Mouse (Mus musculus) erythroid progenitor cell, adult 5-6 weeks (primary cell): ENCODE data around the gene Foxj3. TPM values are rescaled to one million over a fixed set of nuclear protein-coding genes. Genes with fewer than 3 reads are reported as not detected.

Experiments used
- ATAC-seq: replicated peaks from 2 replicates; pipeline ENCODE4 v1.8.0; 2016; ENCODE audit warnings: moderate number of reproducible peaks, mild to moderate bottlenecking, moderate TSS enrichment, inconsistent platforms; ENCODE audit not compliant: poor library complexity, low FRiP score, severe bottlenecking
- total RNA-seq, 2 experiments: library from RNA; stranded (forward) in 1 of 2; stranded (reverse) in 1 of 2; fragments of 150-400 nt in 1 of 2; fragments of 186-747, 209-891 nt in 1 of 2; gene quantifications; 2 replicates each; pipeline versions ENCODE4 v1.2.3 to v1.2.4; 2015 to 2017; ENCODE audit warnings: low replicate concordance in 2 of 2

Gene Foxj3
- total RNA-seq, 2 experiments from 2014 or later, result 10.1 to 17.2 TPM

DNA sequence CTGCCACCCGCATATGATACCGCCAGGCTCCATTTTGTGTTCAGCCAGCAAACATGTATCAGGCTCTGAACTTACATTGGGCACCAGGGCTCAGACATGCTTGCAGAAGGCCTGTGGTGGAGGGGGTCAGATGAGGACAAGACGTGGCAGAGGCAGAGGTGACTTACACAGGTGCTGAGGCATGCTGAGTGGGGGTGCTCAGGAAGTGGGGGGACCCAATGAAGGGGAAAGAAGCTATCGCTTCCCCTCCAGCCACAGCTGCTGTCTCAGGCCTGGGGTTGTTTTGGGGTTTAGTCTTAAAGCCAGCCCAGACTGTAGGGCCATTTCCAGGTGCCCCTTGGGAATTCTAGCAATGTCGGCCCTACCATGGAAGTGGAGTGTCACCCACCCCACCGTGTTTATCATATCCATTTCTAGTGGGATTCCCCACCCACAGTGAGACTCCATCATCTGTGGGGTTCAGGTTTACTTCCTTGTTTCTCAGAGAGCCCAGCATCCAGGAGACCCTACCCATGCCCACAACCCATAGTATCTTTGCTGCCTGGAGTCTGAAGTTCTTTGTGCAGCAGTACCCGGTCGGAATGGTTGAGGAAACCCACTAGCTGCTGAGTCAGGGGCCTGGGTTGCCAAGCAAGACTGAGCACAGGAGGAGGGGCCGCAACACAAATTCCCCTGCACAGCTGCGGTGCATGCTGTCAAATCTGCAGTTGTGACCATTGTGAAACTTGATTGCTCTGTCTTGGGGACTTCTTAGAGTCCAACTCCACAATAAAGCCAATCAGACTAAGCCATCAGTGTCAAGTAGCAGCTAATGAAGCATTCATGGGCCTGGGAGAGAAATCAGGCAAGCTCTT is 132.8 kb downstream of the Foxj3 start:
- no peak for ATAC-seq

DNA sequence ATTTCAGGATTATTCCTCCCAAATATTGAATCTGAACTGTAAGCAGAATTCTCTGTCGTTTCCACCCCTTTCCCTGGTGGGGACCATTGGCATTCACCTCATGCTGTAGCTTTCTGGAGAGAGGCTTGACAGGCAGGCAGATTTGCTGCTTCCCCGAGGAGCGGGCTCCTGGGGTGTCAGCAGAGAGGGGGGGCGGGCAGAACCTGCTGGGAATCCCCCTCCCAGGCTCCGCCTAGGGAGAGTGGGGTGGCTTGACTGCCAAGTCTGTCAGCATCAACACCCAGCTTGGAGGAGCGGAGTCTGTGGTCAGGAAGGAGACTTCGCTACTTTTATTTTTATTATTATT is 133.4 kb downstream of the Foxj3 start:
- ATAC-seq, result no peak

DNA sequence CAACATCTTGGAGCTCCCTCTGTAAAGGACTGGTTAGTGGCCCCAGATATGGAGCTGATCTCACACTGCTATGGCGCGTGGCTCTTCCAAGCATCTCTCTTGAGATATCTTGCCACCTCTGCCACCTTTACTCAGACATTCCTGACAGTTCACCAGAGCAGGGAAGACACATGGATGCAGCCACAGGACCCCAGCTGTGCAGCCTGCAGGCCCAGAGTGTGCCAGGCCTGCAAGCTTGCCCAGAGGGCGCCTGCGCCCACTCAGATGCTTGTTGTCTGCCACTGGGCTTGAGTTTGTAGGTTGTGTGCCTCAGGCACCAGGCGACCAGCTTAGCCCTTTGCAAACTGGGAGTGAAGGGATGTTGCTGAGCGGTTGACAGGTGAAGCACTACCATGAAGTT is 133.9 kb downstream of the Foxj3 start:
- ATAC-seq, result no peak

DNA sequence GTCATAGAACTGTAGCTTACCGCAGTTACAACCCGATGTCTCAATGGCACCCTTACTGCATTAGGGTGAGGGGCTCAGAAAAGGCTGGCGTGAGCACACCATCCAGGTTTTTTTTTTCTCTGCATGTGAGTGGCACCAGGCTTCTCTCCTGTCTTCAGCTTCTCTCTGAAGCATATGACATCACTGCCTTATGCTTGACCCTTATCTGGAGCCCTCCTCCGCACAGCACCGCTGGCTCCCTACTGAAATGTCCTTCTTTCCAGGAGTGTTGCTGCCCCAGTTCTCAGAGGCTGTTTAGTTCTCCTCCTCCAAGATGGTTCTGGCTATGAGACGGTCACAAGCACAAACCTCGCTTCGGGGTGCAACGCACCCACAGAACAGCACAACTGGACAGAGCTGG is 134.4 kb downstream of the Foxj3 start:
- no peak for ATAC-seq

DNA sequence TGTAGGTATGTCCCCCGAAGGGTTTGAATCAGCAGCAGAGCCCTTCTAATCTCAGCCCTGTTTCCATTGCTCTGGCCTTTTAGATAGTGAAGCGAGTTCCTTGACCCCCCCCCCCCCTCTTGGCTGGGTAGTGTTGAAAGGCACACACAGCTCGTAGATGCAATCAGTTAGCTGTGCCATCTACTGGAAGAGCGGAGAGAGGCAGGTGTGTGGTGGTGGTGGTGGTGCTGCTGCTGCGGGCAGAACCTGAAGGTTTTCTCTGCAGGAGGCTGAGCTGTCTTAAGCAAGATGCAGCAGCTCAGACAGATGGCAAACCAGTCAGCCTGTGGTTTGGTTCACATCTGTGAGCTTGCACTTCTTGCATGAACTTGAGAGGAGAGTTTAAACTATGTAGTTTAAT is 135.9 kb downstream of the Foxj3 start:
- no peak for ATAC-seq

Other genes with a start within 250 kb of the Foxj3 start
- gene Ybx1, start 242.4 kb upstream of the Foxj3 start, total RNA-seq (2015; ENCODE audit: low replicate concordance), result 250 and 267 TPM in 2 replicates
- 172 and 193 TPM in 2 replicates for gene Ybx1, start 242.4 kb upstream of the Foxj3 start, total RNA-seq (2017; ENCODE audit: low replicate concordance)
- gene Ppih, start 216.5 kb upstream of the Foxj3 start, total RNA-seq (2015; ENCODE audit: low replicate concordance), result 59.5 and 78.9 TPM in 2 replicates
- 19.3 and 43.4 TPM in 2 replicates for gene Ppih, start 216.5 kb upstream of the Foxj3 start, total RNA-seq (2017; ENCODE audit: low replicate concordance)
- not detected in 2 replicates for gene Ccdc30, start 121.5 kb upstream of the Foxj3 start, total RNA-seq (2015; ENCODE audit: low replicate concordance)
- gene Ccdc30, start 121.5 kb upstream of the Foxj3 start, total RNA-seq (2017; ENCODE audit: low replicate concordance), result not detected in 2 replicates
- 10.9 and 23.4 TPM in 2 replicates for gene Ppcs, start 114.6 kb upstream of the Foxj3 start, total RNA-seq (2015; ENCODE audit: low replicate concordance)
- 5.3 and 17.2 TPM in 2 replicates for gene Ppcs, start 114.6 kb upstream of the Foxj3 start, total RNA-seq (2017; ENCODE audit: low replicate concordance)
- 3.4 TPM in 1 of 2 replicates, not detected in the other for gene Zmynd12, start 114.2 kb upstream of the Foxj3 start, total RNA-seq (2015; ENCODE audit: low replicate concordance)
- not detected in 2 replicates for gene Zmynd12, start 114.2 kb upstream of the Foxj3 start, total RNA-seq (2017; ENCODE audit: low replicate concordance)
- not detected in 2 replicates for gene Rimkla, start 44.4 kb upstream of the Foxj3 start, total RNA-seq (2015; ENCODE audit: low replicate concordance)
- gene Rimkla, start 44.4 kb upstream of the Foxj3 start, total RNA-seq (2017; ENCODE audit: low replicate concordance), result not detected in 2 replicates
- gene Frg2f1, start 2.5 kb downstream of the Foxj3 start, total RNA-seq (2015; ENCODE audit: low replicate concordance), result not detected in 2 replicates
- gene Frg2f1, start 2.5 kb downstream of the Foxj3 start, total RNA-seq (2017; ENCODE audit: low replicate concordance), result 1.2 TPM in 1 of 2 replicates, not detected in the other
- not detected in 2 replicates for gene Guca2a, start 100.7 kb downstream of the Foxj3 start, total RNA-seq (2015; ENCODE audit: low replicate concordance)
- gene Guca2a, start 100.7 kb downstream of the Foxj3 start, total RNA-seq (2017; ENCODE audit: low replicate concordance), result not detected in 2 replicates
- not detected in 2 replicates for gene Guca2b, start 122.0 kb downstream of the Foxj3 start, total RNA-seq (2015; ENCODE audit: low replicate concordance)
- not detected in 2 replicates for gene Guca2b, start 122.0 kb downstream of the Foxj3 start, total RNA-seq (2017; ENCODE audit: low replicate concordance)
- 2.1 and 2.2 TPM in 2 replicates for gene Hivep3, start 196.8 kb downstream of the Foxj3 start, total RNA-seq (2015; ENCODE audit: low replicate concordance)
- 0.15 TPM in 1 of 2 replicates, not detected in the other for gene Hivep3, start 196.8 kb downstream of the Foxj3 start, total RNA-seq (2017; ENCODE audit: low replicate concordance)